Mouse (Mus musculus) embryo, embryonic 9.5 days (tissue): ENCODE measurements around the gene Sapcd1.

Experiments
- DNase-seq: peaks from one replicate; pipeline ENCODE4 v3.0.0-alpha.2; 2017; ENCODE audit errors: extremely low spot score

The Sapcd1 gene

DNA sequence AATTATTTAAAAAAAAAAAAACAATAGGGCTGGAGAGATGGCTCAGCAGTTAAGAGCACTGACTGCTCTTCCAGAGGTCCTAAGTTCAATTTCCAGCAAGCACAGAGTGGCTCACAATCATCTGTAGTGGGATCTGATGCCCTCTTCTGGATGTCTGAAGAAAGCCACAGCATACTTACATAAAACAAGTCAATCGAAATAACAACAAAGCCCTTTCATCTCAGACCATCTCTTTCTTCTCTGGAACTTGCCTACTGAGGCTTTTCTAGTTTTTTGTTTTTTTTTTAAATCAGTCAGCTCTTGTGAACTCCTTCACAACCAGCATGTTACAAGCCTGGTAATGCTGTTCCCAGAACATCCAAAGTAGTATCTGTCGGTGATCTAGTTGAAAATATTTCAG is 47.2 kb downstream of the Sapcd1 start:
- peak; percentile 38 for DNase-seq

DNA sequence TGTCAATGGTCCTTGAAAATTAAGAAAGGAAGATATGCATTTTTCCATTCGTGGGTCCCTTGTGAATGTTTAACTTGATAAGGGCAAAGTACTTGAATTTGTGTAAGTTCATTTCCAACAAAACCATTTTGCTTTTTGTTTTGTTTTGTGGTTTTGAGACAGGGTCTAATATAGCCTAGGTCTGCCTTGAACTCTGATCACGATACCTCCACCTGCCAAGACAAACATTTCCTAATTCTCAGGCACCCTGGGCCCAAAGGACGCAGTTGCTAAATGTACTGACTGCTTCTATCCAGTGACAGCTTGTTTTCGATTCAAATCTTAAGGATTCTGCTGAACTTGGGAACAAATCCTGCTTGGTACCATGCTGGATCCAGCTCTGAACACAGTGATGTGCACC is 48.2 kb downstream of the Sapcd1 start:
- no peak for DNase-seq

DNA sequence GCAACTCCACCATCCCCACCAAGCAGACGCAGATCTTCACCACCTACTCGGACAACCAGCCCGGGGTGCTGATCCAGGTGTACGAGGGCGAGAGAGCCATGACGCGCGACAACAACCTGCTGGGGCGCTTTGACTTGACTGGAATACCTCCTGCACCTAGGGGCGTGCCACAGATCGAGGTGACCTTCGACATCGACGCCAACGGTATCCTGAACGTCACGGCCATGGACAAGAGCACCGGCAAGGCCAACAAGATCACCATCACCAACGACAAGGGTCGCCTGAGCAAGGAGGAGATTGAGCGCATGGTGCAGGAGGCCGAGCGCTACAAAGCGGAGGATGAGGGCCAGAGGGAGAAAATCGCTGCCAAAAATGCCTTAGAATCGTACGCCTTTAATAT is 49.6 kb downstream of the Sapcd1 start:
- DNase-seq, result no peak

DNA sequence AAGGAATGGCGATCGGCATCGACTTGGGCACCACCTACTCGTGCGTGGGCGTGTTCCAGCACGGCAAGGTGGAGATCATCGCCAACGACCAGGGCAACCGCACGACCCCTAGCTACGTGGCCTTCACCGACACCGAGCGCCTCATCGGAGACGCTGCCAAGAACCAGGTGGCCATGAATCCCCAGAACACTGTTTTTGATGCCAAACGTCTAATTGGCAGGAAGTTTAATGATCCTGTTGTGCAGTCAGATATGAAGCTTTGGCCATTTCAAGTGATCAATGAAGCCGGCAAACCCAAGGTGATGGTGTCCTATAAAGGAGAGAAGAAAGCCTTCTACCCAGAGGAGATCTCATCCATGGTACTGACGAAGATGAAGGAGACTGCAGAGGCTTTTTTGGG is 50.8 kb downstream of the Sapcd1 start:
- no peak for DNase-seq
